Comparison of ENCODE assay signal across 27 mouse cellular contexts in the genomic region with DNA sequence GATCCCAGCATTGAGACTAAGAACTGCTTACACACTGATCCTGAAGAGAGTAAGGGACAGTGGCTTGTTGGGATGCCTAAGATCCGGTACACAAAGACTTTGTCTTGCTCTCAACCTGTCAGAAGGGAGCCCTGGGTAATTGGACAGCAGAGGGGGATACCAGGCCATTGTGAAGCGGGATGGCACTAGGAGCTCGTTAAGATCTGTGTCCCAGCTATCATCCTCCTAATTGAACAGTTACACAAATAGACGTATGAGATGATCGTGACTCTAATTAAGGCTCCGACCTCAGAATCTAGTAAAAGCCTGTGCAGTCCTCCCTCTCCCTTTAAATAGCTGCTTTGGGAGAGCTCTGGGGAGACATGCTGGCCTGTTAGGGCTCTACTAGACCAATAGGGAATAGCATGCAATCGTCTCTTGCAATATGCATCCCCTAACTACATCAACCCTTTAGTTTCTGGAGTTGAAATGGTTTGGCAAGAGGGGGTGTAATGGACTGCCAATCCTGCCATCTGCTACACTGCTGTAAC.
"Had no signal": no experiment of that assay in that cellular context is flagged by ENCODE, and none has a peak within 500 bp of the region (broad histone marks: within the 10 kb centered on the region; RNA-seq: fewer than 3 reads in every experiment).

No protein-coding gene starts in this region.

- H3K4me3 ChIP-seq: gastrocnemius, adult 2 months; heart, adult 2 months; heart, embryonic 12.5 days; hindbrain, embryonic 10.5 days; hindbrain, embryonic 12.5 days; intestine, embryonic 15.5 days; kidney, embryonic 15.5 days; limb, embryonic 13.5 days; limb, embryonic 15.5 days; liver, embryonic 12.5 days had no signal

- H3K4me2 ChIP-seq: heart, embryonic 12.5 days; hindbrain, embryonic 12.5 days; hindbrain, embryonic 14.5 days; intestine, embryonic 15.5 days; kidney, embryonic 15.5 days; limb, embryonic 13.5 days; limb, embryonic 15.5 days; liver, embryonic 12.5 days had no signal

- H3K27ac ChIP-seq: gastrocnemius, adult 2 months; heart, adult 2 months; hindbrain, embryonic 10.5 days; hindbrain, embryonic 12.5 days; hindbrain, embryonic 14.5 days; intestine, embryonic 15.5 days; kidney, embryonic 15.5 days; kidney, postnatal 0 days; limb, embryonic 13.5 days; limb, embryonic 15.5 days; liver, embryonic 12.5 days; liver, embryonic 14.5 days had no signal

- H3K36me3 ChIP-seq: heart, embryonic 12.5 days; hindbrain, embryonic 10.5 days; hindbrain, embryonic 12.5 days; intestine, embryonic 15.5 days; kidney, embryonic 15.5 days; limb, embryonic 13.5 days; limb, embryonic 15.5 days; liver, embryonic 12.5 days had no signal

- H3K9me3 ChIP-seq: heart, embryonic 12.5 days; hindbrain, embryonic 10.5 days; hindbrain, embryonic 12.5 days; intestine, embryonic 15.5 days; kidney, embryonic 15.5 days; limb, embryonic 13.5 days; limb, embryonic 15.5 days; liver, embryonic 12.5 days had no signal

- ATAC-seq: hindbrain, embryonic 16.5 days; inflammation-experienced regulatory T-cells, adult 6 months; intestine, embryonic 15.5 days; intestine, postnatal 0 days; liver, embryonic 12.5 days had no signal

- H3K27me3 ChIP-seq: heart, embryonic 12.5 days; hindbrain, embryonic 12.5 days; intestine, embryonic 15.5 days; kidney, embryonic 15.5 days; limb, embryonic 13.5 days; limb, embryonic 15.5 days; liver, embryonic 12.5 days had no signal

- H3K9ac ChIP-seq: heart, embryonic 12.5 days; hindbrain, embryonic 12.5 days; hindbrain, embryonic 14.5 days; intestine, embryonic 15.5 days; kidney, embryonic 15.5 days; limb, embryonic 13.5 days; limb, embryonic 15.5 days; liver, embryonic 12.5 days; liver, embryonic 14.5 days had no signal

- H3K4me1 ChIP-seq: heart, embryonic 12.5 days; hindbrain, embryonic 12.5 days; intestine, embryonic 15.5 days; kidney, embryonic 15.5 days; limb, embryonic 13.5 days; limb, embryonic 15.5 days; liver, embryonic 12.5 days had no signal

- DNase-seq: gastrocnemius, adult 2 months; gastrocnemius, postnatal 10 days; gastrocnemius, postnatal 25 days; heart, adult 2 months; heart, postnatal 10 days; heart, postnatal 4 days; kidney, adult 2 months; kidney, adult 9 months; kidney, postnatal 14 days; kidney, postnatal 36 days; layer of hippocampus, adult 9-11 months; layer of hippocampus, postnatal 36 days; left cerebral cortex, postnatal 4 days had no signal
